Mouse (Mus musculus) E14TG2a.4 (cell line): ENCODE results near the gene Ube4b.

Experiments used
- CTCF ChIP-seq: conservative IDR thresholded peaks from 2 replicates; pipeline ENCODE4 v1.5.1; 2014; ENCODE audit warnings: low read length
- NANOG ChIP-seq: IDR thresholded peaks from 2 replicates; pipeline ENCODE4 v1.6.1; 2014; ENCODE audit warnings: borderline replicate concordance, low read length, mixed read lengths
- POU5F1 ChIP-seq: IDR thresholded peaks from 2 replicates; pipeline ENCODE4 v1.6.1; 2014; ENCODE audit warnings: low read length, borderline replicate concordance

DNA sequence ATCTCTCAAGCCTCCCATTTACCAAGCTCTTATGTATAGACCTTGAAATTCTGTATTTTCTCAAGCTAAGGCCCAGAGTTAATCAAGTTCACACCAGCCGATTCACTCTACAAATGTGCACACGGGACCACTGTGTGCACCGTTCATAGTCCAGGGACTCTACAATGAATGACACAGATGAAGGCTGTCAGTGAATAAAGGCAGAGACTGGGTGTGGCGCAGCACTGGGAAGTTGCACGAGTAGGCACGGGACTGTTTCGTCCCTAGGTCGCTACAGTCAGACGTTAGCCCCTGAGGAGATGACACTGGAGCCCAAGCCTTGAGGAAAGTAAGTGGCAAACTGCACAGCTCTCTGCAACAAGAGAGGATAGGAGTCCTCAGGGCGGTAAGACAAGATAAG is 50.5 kb downstream of the Ube4b start:
- no peak for TF ChIP-seq CTCF
- no peak for TF ChIP-seq NANOG
- TF ChIP-seq POU5F1, result no peak
